Mouse (Mus musculus): ENCODE measurements at regions not wholly inside any gene's neighbourhood (a gene's known extent, or its start where the extent isn't known, plus 50 kb on each side); places are given as distances from the start of the nearest gene placed in this dataset.

- DNase-seq (peak; percentile 62), ATAC-seq (ENCODE audit: insufficient read depth) (peak; percentile 62; the same call in 1 of the 2 replicates)
- TF ChIP-seq CTCF (IDR thresholded peaks at IDR 0.05; ENCODE audit: low read depth), result no peak
- Histone ChIP-seq H3K9ac (no peak overlapping the region), H3K9me3 (ENCODE audit: low read depth, low read length) (no peaks in the 10 kb centered on the region), H3K4me2 (no peak overlapping the region), H3K27ac (ENCODE audit: low read depth) (no peak overlapping the region), H3K4me3 (ENCODE audit: low read depth, low read length) (no peak overlapping the region), H3K4me1 (ENCODE audit: insufficient read depth) (no peaks in the 10 kb centered on the region), H3K27me3 (ENCODE audit: insufficient read depth, low read length) (no peaks in the 10 kb centered on the region), H3K36me3 (ENCODE audit: insufficient read depth) (no peaks in the 10 kb centered on the region)
- WGBS, result 76% methylated on average over 3 of the region's 3 CpGs
Observed at GRCm38 (mm10) chr6:78228883-78229282, 141.6 kb upstream of the Reg3b start.

GRCm38 (mm10) chr6:78244404-78244803 is 126.1 kb upstream of the Reg3b start:
- 79% methylated on average over 1 of the region's 1 CpGs for WGBS
- no peaks in the 10 kb centered on the region for H3K4me1 ChIP-seq (ENCODE audit: insufficient read depth)
- H3K36me3 ChIP-seq (ENCODE audit: insufficient read depth), result no peaks in the 10 kb centered on the region
- no peak for ATAC-seq (ENCODE audit: insufficient read depth)
- DNase-seq, result no peak
- H3K27ac ChIP-seq (ENCODE audit: low read depth), result no peak overlapping the region
- H3K9me3 ChIP-seq (ENCODE audit: low read depth, low read length), result no peaks in the 10 kb centered on the region
- no peak overlapping the region for H3K4me2 ChIP-seq
- no peak overlapping the region for H3K4me3 ChIP-seq (ENCODE audit: low read depth, low read length)
- H3K9ac ChIP-seq, result no peak overlapping the region
- H3K27me3 ChIP-seq (ENCODE audit: insufficient read depth, low read length), result no peaks in the 10 kb centered on the region
- no peak for TF ChIP-seq CTCF (IDR thresholded peaks at IDR 0.05; ENCODE audit: low read depth)

- Histone ChIP-seq H3K9ac (no peak overlapping the region), H3K4me2 (no peak overlapping the region), H3K27me3 (ENCODE audit: insufficient read depth, low read length) (no peaks in the 10 kb centered on the region), H3K9me3 (ENCODE audit: low read depth, low read length) (no peaks in the 10 kb centered on the region), H3K27ac (ENCODE audit: low read depth) (no peak overlapping the region), H3K4me1 (ENCODE audit: insufficient read depth) (no peaks in the 10 kb centered on the region), H3K4me3 (ENCODE audit: low read depth, low read length) (no peak overlapping the region), H3K36me3 (ENCODE audit: insufficient read depth) (no peaks in the 10 kb centered on the region)
- WGBS, result 87% methylated on average over 1 of the region's 1 CpGs
- ATAC-seq (ENCODE audit: insufficient read depth) (no peak), DNase-seq (no peak)
- TF ChIP-seq CTCF (IDR thresholded peaks at IDR 0.05; ENCODE audit: low read depth), result no peak
Observed at GRCm38 (mm10) chr6:78245010-78245409, 125.4 kb upstream of the Reg3b start.

GRCm38 (mm10) chr6:78250053-78250452 is 120.4 kb upstream of the Reg3b start:
- no peak for TF ChIP-seq CTCF (IDR thresholded peaks at IDR 0.05; ENCODE audit: low read depth)
- ATAC-seq (ENCODE audit: insufficient read depth), result no peak
- Histone ChIP-seq H3K4me2 (no peak overlapping the region), H3K9me3 (ENCODE audit: low read depth, low read length) (no peaks in the 10 kb centered on the region), H3K4me3 (ENCODE audit: low read depth, low read length) (no peak overlapping the region), H3K9ac (no peak overlapping the region), H3K4me1 (ENCODE audit: insufficient read depth) (no peaks in the 10 kb centered on the region), H3K36me3 (ENCODE audit: insufficient read depth) (no peaks in the 10 kb centered on the region), H3K27me3 (ENCODE audit: insufficient read depth, low read length) (no peaks in the 10 kb centered on the region), H3K27ac (ENCODE audit: low read depth) (no peak overlapping the region)
- peak; percentile 8 for DNase-seq
- whole genome bisulfite sequencing, result 64% methylated on average over 1 of the region's 1 CpGs

- no peak for ATAC-seq (ENCODE audit: insufficient read depth)
- H3K4me3 ChIP-seq (ENCODE audit: low read depth, low read length), result no peak overlapping the region
Observed at GRCm38 (mm10) chr6:78250541-78250940, 119.9 kb upstream of the Reg3b start.

GRCm38 (mm10) chr6:78271879-78272546 is 98.4 kb upstream of the Reg3b start:
- no peaks in the 10 kb centered on the region for H3K9me3 ChIP-seq (ENCODE audit: low read depth, low read length)
- TF ChIP-seq CTCF (IDR thresholded peaks at IDR 0.05; ENCODE audit: low read depth), result no peak
- ATAC-seq (ENCODE audit: insufficient read depth), result peak; percentile 47; the same call in 1 of the 2 replicates
- no peaks in the 10 kb centered on the region for H3K36me3 ChIP-seq (ENCODE audit: insufficient read depth)
- no peak overlapping the region for H3K4me3 ChIP-seq (ENCODE audit: low read depth, low read length)
- H3K4me2 ChIP-seq, result no peak overlapping the region
- no peak overlapping the region for H3K27ac ChIP-seq (ENCODE audit: low read depth)
- DNase-seq, result peak; percentile 38
- H3K4me1 ChIP-seq (ENCODE audit: insufficient read depth), result no peaks in the 10 kb centered on the region; the same call in 1 of the 2 replicates
- no peak overlapping the region for H3K9ac ChIP-seq
- no peaks in the 10 kb centered on the region for H3K27me3 ChIP-seq (ENCODE audit: insufficient read depth, low read length)
- 55% methylated on average over 3 of the region's 3 CpGs for WGBS

More at GRCm38 (mm10) chr6:78250541-78250940, 119.9 kb upstream of the Reg3b start:
- H3K4me1 ChIP-seq (ENCODE audit: insufficient read depth), result no peaks in the 10 kb centered on the region
- no peak for TF ChIP-seq CTCF (IDR thresholded peaks at IDR 0.05; ENCODE audit: low read depth)
- H3K27ac ChIP-seq (ENCODE audit: low read depth), result no peak overlapping the region
- H3K4me2 ChIP-seq, result no peak overlapping the region
- DNase-seq, result no peak
- H3K9me3 ChIP-seq (ENCODE audit: low read depth, low read length), result no peaks in the 10 kb centered on the region
- H3K9ac ChIP-seq, result no peak overlapping the region
- H3K36me3 ChIP-seq (ENCODE audit: insufficient read depth), result no peaks in the 10 kb centered on the region
- 50% methylated on average over 2 of the region's 2 CpGs for WGBS
- no peaks in the 10 kb centered on the region for H3K27me3 ChIP-seq (ENCODE audit: insufficient read depth, low read length)

GRCm38 (mm10) chr6:78277993-78278715 is 92.3 kb upstream of the Reg3b start:
- Histone ChIP-seq H3K4me2 (no peak overlapping the region), H3K36me3 (ENCODE audit: insufficient read depth) (no peaks in the 10 kb centered on the region), H3K27ac (ENCODE audit: low read depth) (peak overlapping the region; percentile 46), H3K4me3 (ENCODE audit: low read depth, low read length) (no peak overlapping the region), H3K9ac (no peak overlapping the region), H3K9me3 (ENCODE audit: low read depth, low read length) (no peaks in the 10 kb centered on the region), H3K27me3 (ENCODE audit: insufficient read depth, low read length) (no peaks in the 10 kb centered on the region), H3K4me1 (ENCODE audit: insufficient read depth) (no peaks in the 10 kb centered on the region)
- DNase-seq (peak; percentile 89), ATAC-seq (ENCODE audit: insufficient read depth) (peak; percentile 94)
- 36% methylated on average over 6 of the region's 6 CpGs for WGBS
- no peak for TF ChIP-seq CTCF (IDR thresholded peaks at IDR 0.05; ENCODE audit: low read depth)

Measured in lung, embryonic 14.5 days (tissue).